Comparison of ENCODE assay signal across 8 mouse cellular contexts in genomic region chr16:4542236-4542774, GRCm38 (mm10). TPM values are rescaled to one million over a fixed set of nuclear protein-coding genes. Genes with fewer than 3 reads are reported as not detected.
DNase-seq lines count a peak whose midpoint lies in the region; ATAC-seq lines count a peak whose summit lies in the region.

No protein-coding gene starts in this region.

- peak overlapping the region; percentile 25; the same call in 1 of the 2 replicates for H3K9ac ChIP-seq in forebrain, embryonic 14.5 days (ENCODE audit: low read length)
- peak overlapping the region; percentile 35; the same call in 1 of the 2 replicates for H3K9ac ChIP-seq in limb, embryonic 13.5 days
- no peak overlapping the region for H3K9ac ChIP-seq in stomach, embryonic 14.5 days (replicated peaks; ENCODE audit: low read depth, low read length)

- WGBS in forebrain, embryonic 14.5 days = 52% methylated on average over 7 of the region's 7 CpGs
- 43% methylated on average over 7 of the region's 7 CpGs for WGBS in limb, embryonic 13.5 days
- WGBS in stomach, embryonic 14.5 days = 39% methylated on average over 7 of the region's 7 CpGs

- no peaks in the 10 kb centered on the region for H3K9me3 ChIP-seq in megakaryocyte, embryonic 14.5 days
- H3K9me3 ChIP-seq in forebrain, embryonic 14.5 days (replicated peaks; ENCODE audit: control insufficient read depth, low read length) = no peaks in the 10 kb centered on the region
- no peaks in the 10 kb centered on the region for H3K9me3 ChIP-seq in limb, embryonic 13.5 days
- H3K9me3 ChIP-seq in stomach, embryonic 14.5 days (ENCODE audit: control insufficient read depth, low read depth, low read length) = no peaks in the 10 kb centered on the region; the same call in 1 of the 2 replicates

- H3K36me3 ChIP-seq in megakaryocyte, embryonic 14.5 days (replicated peaks; ENCODE audit: low read length) = peaks cover 30% of the 10 kb centered on the region
- peaks cover 21% of the 10 kb centered on the region for H3K36me3 ChIP-seq in forebrain, embryonic 14.5 days (ENCODE audit: control insufficient read depth, insufficient read depth, low read length)
- H3K36me3 ChIP-seq in limb, embryonic 13.5 days = peaks cover 29% of the 10 kb centered on the region
- peaks cover 18% of the 10 kb centered on the region for H3K36me3 ChIP-seq in stomach, embryonic 14.5 days (ENCODE audit: control insufficient read depth, insufficient read depth, low read length)

- H3K4me1 ChIP-seq in megakaryocyte, embryonic 14.5 days = peaks cover 57% of the 10 kb centered on the region
- no peaks in the 10 kb centered on the region; the same call in 1 of the 2 replicates for H3K4me1 ChIP-seq in forebrain, embryonic 14.5 days (ENCODE audit: control insufficient read depth, insufficient read depth, low read length)
- H3K4me1 ChIP-seq in limb, embryonic 13.5 days = peaks cover 4% of the 10 kb centered on the region; the same call in 1 of the 2 replicates
- H3K4me1 ChIP-seq in stomach, embryonic 14.5 days (ENCODE audit: control insufficient read depth, insufficient read depth, low read length) = 0 out of 2 replicates have a peak, but pooled peaks cover 4% of the 10 kb centered on the region

- no peak for DNase-seq in forebrain, embryonic 14.5 days (ENCODE audit: low spot score)
- DNase-seq in adrenal gland, adult 18-20 months (ENCODE audit: low spot score in 2 of 2) = no peak
- no peak for DNase-seq in spleen, postnatal 14 days (ENCODE audit: low spot score in 2 of 2)
- DNase-seq in urinary bladder, adult 18-20 months (ENCODE audit: low spot score in 2 of 2) = no peak

- no peak for ATAC-seq in megakaryocyte, adult 5-6 weeks (ENCODE audit: poor library complexity, severe bottlenecking)
- ATAC-seq in forebrain, embryonic 14.5 days = 0 out of 2 replicates have a peak, but pooled peaks have one; percentile 16
- no peak for ATAC-seq in limb, embryonic 13.5 days (ENCODE audit: low FRiP score, low read depth)
- ATAC-seq in stomach, embryonic 14.5 days (ENCODE audit: insufficient number of reproducible peaks, insufficient read depth, low FRiP score, low read depth) = no peak

- no peaks in the 10 kb centered on the region for H3K27me3 ChIP-seq in megakaryocyte, embryonic 14.5 days (replicated peaks)
- no peaks in the 10 kb centered on the region for H3K27me3 ChIP-seq in forebrain, embryonic 14.5 days (replicated peaks; ENCODE audit: control insufficient read depth, insufficient read depth, low read length)
- H3K27me3 ChIP-seq in limb, embryonic 13.5 days = no peaks in the 10 kb centered on the region
- no peaks in the 10 kb centered on the region for H3K27me3 ChIP-seq in stomach, embryonic 14.5 days (ENCODE audit: control insufficient read depth, insufficient read depth, low read length)

- peak overlapping the region; percentile 94 for H3K4me3 ChIP-seq in megakaryocyte, embryonic 14.5 days (replicated peaks)
- peak overlapping the region; percentile 43 for H3K4me3 ChIP-seq in forebrain, embryonic 14.5 days (ENCODE audit: low read depth, low read length)
- peak overlapping the region; percentile 48 for H3K4me3 ChIP-seq in limb, embryonic 13.5 days
- H3K4me3 ChIP-seq in stomach, embryonic 14.5 days (ENCODE audit: low read depth, low read length) = no peak overlapping the region

- peak overlapping the region; percentile 54 for H3K4me2 ChIP-seq in forebrain, embryonic 14.5 days (ENCODE audit: low read length)
- H3K4me2 ChIP-seq in limb, embryonic 13.5 days (replicated peaks) = peak overlapping the region; percentile 65
- 0 out of 2 replicates have a peak overlapping the region, but pooled peaks have one; percentile 2 for H3K4me2 ChIP-seq in stomach, embryonic 14.5 days (replicated peaks; ENCODE audit: low read depth, low read length)

- H3K27ac ChIP-seq in forebrain, embryonic 14.5 days (ENCODE audit: low read depth, low read length) = 0 out of 2 replicates have a peak overlapping the region, but pooled peaks have one; percentile 22
- H3K27ac ChIP-seq in limb, embryonic 13.5 days = no peak overlapping the region
- no peak overlapping the region for H3K27ac ChIP-seq in stomach, embryonic 14.5 days (ENCODE audit: low read length)

RNA-seq across cellular contexts. Expression of gene Srl, which starts 0.7 kb away (rescaled TPM):
- polyA plus RNA-seq in megakaryocyte, embryonic 14.5 days (2012; ENCODE audit: insufficient read depth, low replicate concordance) = 0.03 TPM in 1 of 2 replicates, not detected in the other
- 2.9 and 3.1 TPM in 2 replicates for total RNA-seq in megakaryocyte, adult 5-6 weeks (2015)
- total RNA-seq in megakaryocyte, adult 5-6 weeks (2017) = 1.8 and 10.9 TPM in 2 replicates
- polyA plus RNA-seq in forebrain, embryonic 14.5 days (2014; fragmentation: Nextera tagmentation; extraction: Ambion mirVana) = 34.0 and 34.1 TPM in 2 replicates
- polyA plus RNA-seq in limb, embryonic 13.5 days (2015; fragmentation: Nextera tagmentation; extraction: Ambion mirVana) = 38.7 and 41.8 TPM in 2 replicates
- polyA plus RNA-seq in stomach, embryonic 14.5 days (2014; fragmentation: Nextera tagmentation; extraction: Ambion mirVana) = 10.5 and 13.8 TPM in 2 replicates
- total RNA-seq in adrenal gland, adult 18-20 months (2021) = 1 to 10 TPM; 7.3 to 8.3 TPM

RNA-seq across cellular contexts. Expression of gene Tfap4, which starts 17.3 kb away (rescaled TPM):
- 27.6 and 46.2 TPM in 2 replicates for polyA plus RNA-seq in megakaryocyte, embryonic 14.5 days (2012; ENCODE audit: insufficient read depth, low replicate concordance)
- 10.1 and 11.1 TPM in 2 replicates for total RNA-seq in megakaryocyte, adult 5-6 weeks (2015)
- 12.6 and 12.8 TPM in 2 replicates for total RNA-seq in megakaryocyte, adult 5-6 weeks (2017)
- 9.1 and 12.0 TPM in 2 replicates for polyA plus RNA-seq in forebrain, embryonic 14.5 days (2014; fragmentation: Nextera tagmentation; extraction: Ambion mirVana)
- polyA plus RNA-seq in limb, embryonic 13.5 days (2015; fragmentation: Nextera tagmentation; extraction: Ambion mirVana) = 24.9 and 26.3 TPM in 2 replicates
- polyA plus RNA-seq in stomach, embryonic 14.5 days (2014; fragmentation: Nextera tagmentation; extraction: Ambion mirVana) = 24.9 and 25.7 TPM in 2 replicates
- 1 to 10 TPM; 5.1 to 5.7 TPM for total RNA-seq in adrenal gland, adult 18-20 months (2021)

RNA-seq across cellular contexts. Expression of gene Glis2, which starts 52.2 kb away (rescaled TPM):
- 0.62 and 2.0 TPM in 2 replicates for polyA plus RNA-seq in megakaryocyte, embryonic 14.5 days (2012; ENCODE audit: insufficient read depth, low replicate concordance)
- total RNA-seq in megakaryocyte, adult 5-6 weeks (2015) = 0.80 TPM in 2 replicates
- 0.28 and 0.51 TPM in 2 replicates for total RNA-seq in megakaryocyte, adult 5-6 weeks (2017)
- 9.0 and 10.0 TPM in 2 replicates for polyA plus RNA-seq in forebrain, embryonic 14.5 days (2014; fragmentation: Nextera tagmentation; extraction: Ambion mirVana)
- polyA plus RNA-seq in limb, embryonic 13.5 days (2015; fragmentation: Nextera tagmentation; extraction: Ambion mirVana) = 32.0 and 39.4 TPM in 2 replicates
- 31.0 and 34.7 TPM in 2 replicates for polyA plus RNA-seq in stomach, embryonic 14.5 days (2014; fragmentation: Nextera tagmentation; extraction: Ambion mirVana)
- total RNA-seq in adrenal gland, adult 18-20 months (2021) = 10 to 100 TPM; 11.3 to 11.5 TPM

Comparison
In these comparisons a context has a peak if more than half of its experiments do, and no peak if none do; other contexts are left out.
1. H3K4me2 ChIP-seq: peak in every context shown above with its lines; median percentile 65 in limb, embryonic 13.5 days; 54 in forebrain, embryonic 14.5 days; 2 in stomach, embryonic 14.5 days.
2. RNA of gene Srl, which starts 0.7 kb away (polyA plus RNA-seq): 38.7 to 41.8 TPM in limb, embryonic 13.5 days, 34.0 to 34.1 TPM in forebrain, embryonic 14.5 days and 10.5 to 13.8 TPM in stomach, embryonic 14.5 days; 0.03 TPM in megakaryocyte, embryonic 14.5 days; every median in the first group is over 10 times any median in the second.